Mouse (Mus musculus) left cerebral cortex, postnatal 10 days (tissue): ENCODE measurements at regions not wholly inside any gene's neighbourhood (a gene's known extent, or its start where the extent isn't known, plus 50 kb on each side); places are given as distances from the start of the nearest gene placed in this dataset.

Source experiments
- DNase-seq, 2 experiments: peaks; one replicate each; pipeline ENCODE4 v3.0.0; 2021 to 2022; ENCODE audit warnings: low spot score in 2 of 2, mixed read lengths in 1 of 2; ENCODE audit errors: extremely low spot score in 1 of 2
- intact Hi-C: fragments of 180-260 bp; cut with DNase I; formaldehyde crosslinking; loops from one replicate; pipeline ENCODE4 v1.15.1; 2025

- intact Hi-C loops = no loop called here
- DNase-seq = no peak
These were observed 181.6 kb upstream of the Eya4 start for GRCm38 (mm10) chr10:23531964-23532758.

GRCm38 (mm10) chr10:23530715-23531114 is 180.1 kb upstream of the Eya4 start:
- intact Hi-C loops = no loop called here
- DNase-seq = no peak

- DNase-seq = no peak
- intact Hi-C loops = no loop called here
These were observed 176.2 kb upstream of the Eya4 start for GRCm38 (mm10) chr10:23526796-23527195.

- no peak for DNase-seq
- intact Hi-C loops = no loop called here
These were observed 172.1 kb upstream of the Eya4 start for GRCm38 (mm10) chr10:23522664-23523063.

GRCm38 (mm10) chr10:23493647-23494046 is 143.1 kb upstream of the Eya4 start:
- intact Hi-C loops = no loop called here
- DNase-seq = no peak

GRCm38 (mm10) chr10:23492971-23493370 is 142.4 kb upstream of the Eya4 start:
- intact Hi-C loops = no loop called here
- no peak for DNase-seq

GRCm38 (mm10) chr10:23488996-23489395 is 138.4 kb upstream of the Eya4 start:
- no peak for DNase-seq
- intact Hi-C loops = no loop called here

- DNase-seq = no peak
- intact Hi-C loops = no loop called here
These were observed 129.9 kb upstream of the Eya4 start for GRCm38 (mm10) chr10:23480474-23480873.

- no peak for DNase-seq
- intact Hi-C loops = no loop called here
These were observed 128.3 kb upstream of the Eya4 start for GRCm38 (mm10) chr10:23478902-23479301.

- no peak for DNase-seq
- intact Hi-C loops = no loop called here
These were observed 126.5 kb upstream of the Eya4 start for GRCm38 (mm10) chr10:23477104-23477503.

GRCm38 (mm10) chr10:23450997-23451396 is 100.4 kb upstream of the Eya4 start:
- no peak for DNase-seq
- intact Hi-C loops = no loop called here

GRCm38 (mm10) chr10:23450647-23450979 is 100.0 kb upstream of the Eya4 start:
- intact Hi-C loops = no loop called here
- no peak for DNase-seq

- no peak for DNase-seq
- intact Hi-C loops = no loop called here
These were observed 99.5 kb upstream of the Eya4 start for GRCm38 (mm10) chr10:23449860-23450646.

- intact Hi-C loops = no loop called here
- DNase-seq = no peak
These were observed 98.6 kb upstream of the Eya4 start for GRCm38 (mm10) chr10:23448976-23449859.

- DNase-seq = no peak
- intact Hi-C loops = no loop called here
These were observed 79.8 kb upstream of the Eya4 start for GRCm38 (mm10) chr10:23430376-23430775.

GRCm38 (mm10) chr10:23413794-23414518 is 63.4 kb upstream of the Eya4 start:
- intact Hi-C loops = no loop called here
- no peak for DNase-seq

GRCm38 (mm10) chr10:23403351-23403938 is 52.9 kb upstream of the Eya4 start:
- intact Hi-C loops = no loop called here
- peak in 1 of 2 experiments; percentile 27 for DNase-seq
